Mouse (Mus musculus) midbrain, embryonic 12.5 days (tissue): ENCODE measurements around the gene Cdk14. TPM values are rescaled to one million over a fixed set of nuclear protein-coding genes. Genes with fewer than 3 reads are reported as not detected.
A peak's percentile ranks its signal among the peaks of the same experiment; 100 is the strongest.

Experiments used
- ATAC-seq: fragments of 200-750 bp; cut with Nextera tagmentation; 2 replicates; pipeline ENCODE4 v1.8.0; 2017; ENCODE audit warnings: low read depth, moderate TSS enrichment, moderate library complexity; ENCODE audit not compliant: low FRiP score
- H3K27ac ChIP-seq: fragments of 300-500 bp; sonication (generic); replicated peaks from 2 replicates; pipeline ENCODE4 v1.5.1; 2016; ENCODE audit warnings: mild to moderate bottlenecking
- H3K27me3 ChIP-seq: fragments of 300-500 bp; sonication (generic); 2 replicates; pipeline ENCODE4 v1.6.1; 2016; ENCODE audit warnings: mild to moderate bottlenecking
- H3K36me3 ChIP-seq: fragments of 300-500 bp; sonication (generic); 2 replicates; pipeline ENCODE4 v1.6.1; 2016
- H3K4me1 ChIP-seq: fragments of 300-500 bp; sonication (generic); 2 replicates; pipeline ENCODE4 v1.6.1; 2016
- H3K4me2 ChIP-seq: fragments of 300-500 bp; sonication (generic); replicated peaks from 2 replicates; pipeline ENCODE4 v1.6.1; 2016; ENCODE audit warnings: mild to moderate bottlenecking, moderate library complexity
- H3K4me3 ChIP-seq: fragments of 300-500 bp; sonication (generic); 2 replicates; pipeline ENCODE4 v1.5.1; 2016; ENCODE audit warnings: mild to moderate bottlenecking
- H3K9ac ChIP-seq: fragments of 300-500 bp; sonication (generic); replicated peaks from 2 replicates; pipeline ENCODE4 v1.6.1; 2016; ENCODE audit warnings: mild to moderate bottlenecking, moderate library complexity
- H3K9me3 ChIP-seq: fragments of 300-500 bp; sonication (generic); 2 replicates; pipeline ENCODE4 v1.6.1; 2016; ENCODE audit warnings: mild to moderate bottlenecking
- WGBS: fragments of 180-500 bp; shearing (Covaris S2); methylation state at CpG from one replicate; pipeline ENCODE4 v1.1.7; 2016; 5-methylcytosine and 5-hydroxymethylcytosine counted together
- polyA plus RNA-seq: library from polyadenylated mRNA; unstranded; fragments of >200 nt; fragmentation: Nextera tagmentation; extraction: Ambion mirVana; gene quantifications from 2 replicates; pipeline ENCODE4 v1.2.1, GENCODE M21; 2016

The Cdk14 gene
- polyA plus RNA-seq, 1 experiment from 2014 or later = 38.1 TPM

GRCm38 (mm10) chr5:4767896-4768295, 652.2 kb downstream of the Cdk14 start:
- Histone ChIP-seq H3K4me3 (no peak overlapping the region), H3K27ac (no peak overlapping the region), H3K27me3 (no peaks in the 10 kb centered on the region), H3K9me3 (no peaks in the 10 kb centered on the region), H3K4me1 (no peaks in the 10 kb centered on the region), H3K36me3 (no peaks in the 10 kb centered on the region), H3K9ac (no peak overlapping the region), H3K4me2 (no peak overlapping the region)
- 79% methylated on average over 2 of the region's 2 CpGs for WGBS
- ATAC-seq = no peak

DNA sequence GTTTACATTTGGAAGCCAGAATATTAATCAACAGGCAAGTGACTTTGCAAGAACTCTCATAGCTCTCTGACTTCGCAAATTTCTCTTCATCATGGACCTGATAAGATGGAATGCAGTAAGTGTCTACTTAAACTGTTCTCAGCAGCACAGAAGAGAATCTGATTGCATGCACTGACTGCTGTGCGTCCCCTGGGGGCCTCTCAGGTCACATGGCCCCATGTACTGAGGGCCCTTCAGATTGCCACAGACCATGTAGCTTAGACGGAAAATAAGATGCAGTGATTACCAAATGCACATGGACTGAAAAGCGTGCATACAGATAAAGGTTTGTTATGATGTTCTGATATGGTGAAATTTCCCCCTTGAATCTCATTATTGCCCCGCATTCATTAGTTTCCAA, 653.4 kb downstream of the Cdk14 start:
- H3K36me3 ChIP-seq = no peaks in the 10 kb centered on the region
- ATAC-seq = no peak
- H3K4me2 ChIP-seq = no peak overlapping the region

GRCm38 (mm10) chr5:4761891-4762290, 658.2 kb downstream of the Cdk14 start:
- H3K27ac ChIP-seq = no peak overlapping the region

More for the DNA sequence above, 653.4 kb downstream of the Cdk14 start:
- Histone ChIP-seq H3K4me1 (no peaks in the 10 kb centered on the region), H3K9ac (no peak overlapping the region), H3K4me3 (no peak overlapping the region), H3K27ac (no peak overlapping the region), H3K27me3 (no peaks in the 10 kb centered on the region), H3K9me3 (no peaks in the 10 kb centered on the region)
- WGBS = 71% methylated on average over 5 of the region's 5 CpGs

DNA sequence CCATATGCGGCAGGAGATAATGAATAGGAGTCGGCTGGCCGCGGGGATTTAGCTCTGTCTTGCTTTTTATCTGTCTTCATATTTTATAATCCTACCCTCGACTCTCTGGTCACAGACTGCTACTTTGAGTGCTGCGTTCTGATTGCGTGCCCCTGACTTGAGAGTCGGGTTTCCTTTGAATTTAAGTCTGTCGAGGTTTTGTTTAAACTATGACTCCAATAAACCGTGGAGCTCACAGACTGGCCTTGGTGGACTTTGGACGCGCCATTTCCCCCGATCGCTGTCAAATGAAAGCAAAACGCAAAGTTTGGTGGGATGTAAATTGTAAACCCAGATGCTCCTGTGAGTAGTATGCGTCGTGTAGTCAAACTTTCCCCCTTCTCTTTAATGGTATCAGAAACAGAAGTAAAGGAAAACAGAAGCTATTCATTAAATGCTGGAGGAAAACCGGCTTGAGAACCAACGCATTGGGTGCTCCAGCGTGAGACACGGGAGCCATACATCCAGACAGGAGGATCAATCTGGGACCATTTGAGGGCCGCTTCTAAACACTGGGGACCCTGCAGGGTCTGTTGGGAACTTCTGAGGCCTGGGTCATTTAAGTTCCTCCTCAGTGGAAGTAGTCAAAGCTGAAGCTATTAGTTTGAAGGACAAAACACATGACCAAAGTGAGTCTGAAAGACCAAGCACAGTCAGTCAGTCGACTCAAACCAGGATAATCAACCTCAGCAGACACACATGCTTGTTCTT, 661.6 kb downstream of the Cdk14 start:
- ATAC-seq = no peak
- peak overlapping the region; percentile 82 for H3K4me2 ChIP-seq
- no peaks in the 10 kb centered on the region for H3K36me3 ChIP-seq
- H3K4me3 ChIP-seq = peak overlapping the region; percentile 92
- under 1% methylated on average over 23 of the region's 23 CpGs for WGBS
- H3K9me3 ChIP-seq = no peaks in the 10 kb centered on the region
- H3K27me3 ChIP-seq = peaks cover 10% of the 10 kb centered on the region
- H3K9ac ChIP-seq = peak overlapping the region; percentile 50
- peaks cover 34% of the 10 kb centered on the region for H3K4me1 ChIP-seq
- peak overlapping the region; percentile 98 for H3K27ac ChIP-seq

More at GRCm38 (mm10) chr5:4761891-4762290, 658.2 kb downstream of the Cdk14 start:
- ATAC-seq = no peak
- Histone ChIP-seq H3K9ac (no peak overlapping the region), H3K9me3 (no peaks in the 10 kb centered on the region), H3K4me2 (no peak overlapping the region), H3K4me3 (no peak overlapping the region), H3K36me3 (no peaks in the 10 kb centered on the region), H3K27me3 (peaks cover 10% of the 10 kb centered on the region), H3K4me1 (peaks cover 11% of the 10 kb centered on the region)

GRCm38 (mm10) chr5:4757902-4758301, 662.2 kb downstream of the Cdk14 start, which contains the start of gene Fzd1:
Gene Fzd1, minus strand, starts transcription at chr5:4758035.
- Histone ChIP-seq H3K4me2 (peak within 1 kb of the TSS; percentile 82), H3K27me3 (peaks cover 10% of the 10 kb centered on the region), H3K4me1 (peaks cover 34% of the 10 kb centered on the region), H3K4me3 (peak within 1 kb of the TSS; percentile 92), H3K9me3 (no peaks in the 10 kb centered on the region), H3K9ac (peak within 1 kb of the TSS; percentile 95), H3K27ac (peak within 1 kb of the TSS; percentile 98), H3K36me3 (no peaks in the 10 kb centered on the region)
- 0% methylated on average over 33 of the region's 33 CpGs for WGBS
- ATAC-seq = peak; percentile 94

GRCm38 (mm10) chr5:4756871-4757711, 663.0 kb downstream of the Cdk14 start:
- H3K4me1 ChIP-seq = peaks cover 36% of the 10 kb centered on the region
- H3K27me3 ChIP-seq = peaks cover 10% of the 10 kb centered on the region
- peak overlapping the region; percentile 92 for H3K4me3 ChIP-seq
- ATAC-seq = peak; percentile 39
- peak overlapping the region; percentile 95 for H3K9ac ChIP-seq
- no peaks in the 10 kb centered on the region for H3K9me3 ChIP-seq
- WGBS = under 1% methylated on average over 79 of the region's 80 CpGs
- H3K4me2 ChIP-seq = peak overlapping the region; percentile 82
- peak overlapping the region; percentile 98 for H3K27ac ChIP-seq
- no peaks in the 10 kb centered on the region for H3K36me3 ChIP-seq

GRCm38 (mm10) chr5:4756001-4756681, 664.0 kb downstream of the Cdk14 start:
- peaks cover 10% of the 10 kb centered on the region for H3K27me3 ChIP-seq
- H3K27ac ChIP-seq = peak overlapping the region; percentile 98
- ATAC-seq = no peak; the same call in 1 of the 2 replicates
- H3K4me3 ChIP-seq = peak overlapping the region; percentile 92
- H3K4me1 ChIP-seq = peaks cover 39% of the 10 kb centered on the region
- H3K9me3 ChIP-seq = no peaks in the 10 kb centered on the region
- H3K4me2 ChIP-seq = peak overlapping the region; percentile 82
- H3K9ac ChIP-seq = peak overlapping the region; percentile 95
- WGBS = 3% methylated on average over 43 of the region's 43 CpGs
- no peaks in the 10 kb centered on the region for H3K36me3 ChIP-seq

DNA sequence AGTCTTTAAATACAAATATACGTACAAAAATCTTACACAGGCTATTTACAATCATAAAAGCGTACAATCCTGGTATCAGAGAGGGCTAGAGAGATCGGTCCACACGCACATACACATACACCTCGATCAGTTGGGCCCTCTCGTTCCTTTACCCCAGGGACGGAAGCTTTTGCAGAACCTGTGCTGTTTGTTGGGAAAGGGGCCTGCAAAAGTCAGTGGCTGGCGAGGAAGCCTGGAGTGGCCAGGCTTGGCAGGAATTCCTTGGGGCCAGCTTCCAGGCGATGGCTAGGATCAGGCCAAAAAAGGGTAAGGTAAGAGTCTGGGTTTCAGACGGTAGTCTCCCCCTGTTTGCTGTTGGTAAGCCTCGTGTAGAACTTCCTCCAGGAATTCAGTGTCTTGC, 664.8 kb downstream of the Cdk14 start:
- H3K4me2 ChIP-seq = peak overlapping the region; percentile 82
- peak overlapping the region; percentile 95 for H3K9ac ChIP-seq
- H3K9me3 ChIP-seq = no peaks in the 10 kb centered on the region
- H3K27me3 ChIP-seq = peaks cover 7% of the 10 kb centered on the region
- H3K36me3 ChIP-seq = no peaks in the 10 kb centered on the region
- H3K4me1 ChIP-seq = peaks cover 39% of the 10 kb centered on the region
- peak overlapping the region; percentile 92 for H3K4me3 ChIP-seq
- H3K27ac ChIP-seq = peak overlapping the region; percentile 98
- WGBS = 30% methylated on average over 11 of the region's 11 CpGs
- no peak for ATAC-seq

- Histone ChIP-seq H3K27ac (peak overlapping the region; percentile 58), H3K4me1 (peaks cover 39% of the 10 kb centered on the region), H3K27me3 (peaks cover 6% of the 10 kb centered on the region; the same call in 1 of the 2 replicates), H3K4me2 (peak overlapping the region; percentile 82), H3K9ac (peak overlapping the region; percentile 95), H3K4me3 (peak overlapping the region; percentile 92), H3K36me3 (no peaks in the 10 kb centered on the region), H3K9me3 (no peaks in the 10 kb centered on the region)
- no peak for ATAC-seq
- 30% methylated on average over 9 of the region's 9 CpGs for WGBS
Measured at GRCm38 (mm10) chr5:4754701-4755281, 665.3 kb downstream of the Cdk14 start.
